Mouse (Mus musculus) lung, postnatal 0 days (tissue): Measurements from ENCODE around the gene Hist1h2ba.

Experiments
- CTCF ChIP-seq: IDR thresholded peaks from 2 replicates; pipeline ENCODE4 v1.5.1; 2016; ENCODE audit warnings: antibody characterized with exemption, mild to moderate bottlenecking
- EP300 ChIP-seq: IDR thresholded peaks from 2 replicates; pipeline ENCODE4 v1.6.1; 2016; ENCODE audit warnings: antibody characterized with exemption, mild to moderate bottlenecking, control low read depth

GRCm38 (mm10) chr13:23911335-23911734, 22.6 kb downstream of the Hist1h2ba start:
- TF ChIP-seq CTCF = no peak
- TF ChIP-seq EP300 = no peak
